Mouse (Mus musculus): ENCODE results near the gene Cd48. TPM values are rescaled to one million over a fixed set of nuclear protein-coding genes. Genes with fewer than 3 reads are reported as not detected.

Cd48 gene
- 5.0 and 5.5 TPM in 2 replicates for polyA plus RNA-seq (2014; fragmentation: Nextera tagmentation; extraction: Ambion mirVana)

GRCm38 (mm10) chr1:171681531-171682299 lies at the start of gene Cd48:
Gene Cd48, plus strand, starts transcription at chr1:171682009.
- H3K4me3 ChIP-seq (ENCODE audit: low read depth, low read length): no peak within 1 kb of the TSS
- no peak within 1 kb of the TSS for H3K27ac ChIP-seq (replicated peaks; ENCODE audit: low read depth, low read length)
- no peaks in the 10 kb centered on the region for H3K27me3 ChIP-seq (replicated peaks; ENCODE audit: control insufficient read depth, insufficient read depth, low read length)
- H3K36me3 ChIP-seq (ENCODE audit: control insufficient read depth, insufficient read depth, low read length): no peaks in the 10 kb centered on the region
- H3K4me2 ChIP-seq (ENCODE audit: low read depth, low read length): no peak within 1 kb of the TSS
- ATAC-seq (ENCODE audit: low read depth) (no peak), DNase-seq (ENCODE audit: low spot score) (no peak)
- 82% methylated on average over 14 of the region's 14 CpGs for WGBS
- H3K9me3 ChIP-seq (ENCODE audit: control insufficient read depth, low read length): no peaks in the 10 kb centered on the region
- no peak within 1 kb of the TSS for H3K9ac ChIP-seq (ENCODE audit: low read depth, low read length)
- H3K4me1 ChIP-seq (ENCODE audit: control insufficient read depth, insufficient read depth, low read length): no peaks in the 10 kb centered on the region

- DNase-seq (ENCODE audit: low spot score): no peak
- H3K4me3 ChIP-seq (ENCODE audit: low read depth, low read length): no peak overlapping the region
Measured at GRCm38 (mm10) chr1:171635696-171636095, 46.1 kb upstream of the Cd48 start.

GRCm38 (mm10) chr1:171637101-171637500 lies 44.7 kb upstream of the Cd48 start:
- H3K27ac ChIP-seq (replicated peaks; ENCODE audit: low read depth, low read length): no peak overlapping the region
- no peaks in the 10 kb centered on the region for H3K36me3 ChIP-seq (ENCODE audit: control insufficient read depth, insufficient read depth, low read length)
- H3K4me1 ChIP-seq (ENCODE audit: control insufficient read depth, insufficient read depth, low read length): no peaks in the 10 kb centered on the region
- no peak for ATAC-seq (ENCODE audit: low read depth)
- H3K9ac ChIP-seq (ENCODE audit: low read depth, low read length): no peak overlapping the region
- no peaks in the 10 kb centered on the region for H3K9me3 ChIP-seq (ENCODE audit: control insufficient read depth, low read length)
- WGBS: 73% methylated on average over 8 of the region's 8 CpGs
- no peaks in the 10 kb centered on the region for H3K27me3 ChIP-seq (replicated peaks; ENCODE audit: control insufficient read depth, insufficient read depth, low read length)
- H3K4me3 ChIP-seq (ENCODE audit: low read depth, low read length): no peak overlapping the region
- H3K4me2 ChIP-seq (ENCODE audit: low read depth, low read length): no peak overlapping the region
- DNase-seq (ENCODE audit: low spot score): no peak

More at GRCm38 (mm10) chr1:171635696-171636095, 46.1 kb upstream of the Cd48 start:
- H3K27me3 ChIP-seq (replicated peaks; ENCODE audit: control insufficient read depth, insufficient read depth, low read length): no peaks in the 10 kb centered on the region
- no peak overlapping the region for H3K9ac ChIP-seq (ENCODE audit: low read depth, low read length)
- ATAC-seq (ENCODE audit: low read depth): no peak
- WGBS: 50% methylated on average over 6 of the region's 6 CpGs
- peaks cover 4% of the 10 kb centered on the region; the same call in 1 of the 2 replicates for H3K4me1 ChIP-seq (ENCODE audit: control insufficient read depth, insufficient read depth, low read length)
- no peak overlapping the region for H3K4me2 ChIP-seq (ENCODE audit: low read depth, low read length)
- H3K9me3 ChIP-seq (ENCODE audit: control insufficient read depth, low read length): no peaks in the 10 kb centered on the region
- no peak overlapping the region for H3K27ac ChIP-seq (replicated peaks; ENCODE audit: low read depth, low read length)
- no peaks in the 10 kb centered on the region for H3K36me3 ChIP-seq (ENCODE audit: control insufficient read depth, insufficient read depth, low read length)

DNA sequence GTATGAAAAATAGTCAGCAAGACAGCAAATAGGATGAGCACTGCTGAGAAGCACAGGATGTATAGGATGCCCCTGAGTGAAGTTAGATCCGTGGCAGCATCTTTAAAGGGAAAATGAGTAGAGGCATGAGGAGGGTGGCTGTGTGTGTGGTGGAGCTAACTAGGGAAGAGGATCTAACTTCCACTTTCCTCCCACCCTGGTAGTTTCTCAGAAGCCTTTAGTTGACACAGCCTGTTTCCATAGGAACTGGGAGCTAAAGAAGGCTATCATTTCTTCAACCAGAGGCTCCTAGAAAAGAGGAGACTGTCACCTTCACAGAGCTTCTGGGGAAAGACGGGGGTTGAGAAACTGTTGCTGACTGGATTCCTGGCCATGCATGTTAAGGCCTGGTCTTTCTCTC lies 43.1 kb upstream of the Cd48 start:
- H3K9me3 ChIP-seq (ENCODE audit: control insufficient read depth, low read length): no peaks in the 10 kb centered on the region
- no peak overlapping the region for H3K4me2 ChIP-seq (ENCODE audit: low read depth, low read length)
- H3K4me1 ChIP-seq (ENCODE audit: control insufficient read depth, insufficient read depth, low read length): no peaks in the 10 kb centered on the region
- DNase-seq (ENCODE audit: low spot score) (no peak), ATAC-seq (ENCODE audit: low read depth) (no peak)
- H3K27ac ChIP-seq (replicated peaks; ENCODE audit: low read depth, low read length): no peak overlapping the region
- no peaks in the 10 kb centered on the region for H3K36me3 ChIP-seq (ENCODE audit: control insufficient read depth, insufficient read depth, low read length)
- WGBS: 75% methylated on average over 2 of the region's 2 CpGs
- no peaks in the 10 kb centered on the region for H3K27me3 ChIP-seq (replicated peaks; ENCODE audit: control insufficient read depth, insufficient read depth, low read length)
- H3K4me3 ChIP-seq (ENCODE audit: low read depth, low read length): no peak overlapping the region
- no peak overlapping the region for H3K9ac ChIP-seq (ENCODE audit: low read depth, low read length)

DNA sequence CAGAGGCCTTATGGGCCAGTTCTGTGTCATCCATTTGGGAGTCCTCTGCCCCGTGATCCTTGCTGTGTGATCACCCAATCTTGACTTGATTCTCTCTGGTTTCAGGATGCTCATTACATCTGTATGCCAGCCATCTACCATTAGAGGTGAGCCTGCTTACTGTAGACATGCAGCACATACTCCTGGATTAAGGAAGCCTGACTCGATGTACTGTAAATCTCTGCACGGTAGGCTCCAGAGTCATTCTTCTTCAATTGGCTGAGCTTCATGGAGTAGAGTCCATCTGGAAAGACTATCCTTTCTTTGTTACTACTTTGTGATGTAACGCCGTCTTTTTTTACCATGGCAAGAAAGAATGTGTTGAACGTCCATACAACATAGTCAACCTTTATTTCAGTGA lies 41.0 kb upstream of the Cd48 start:
- DNase-seq (ENCODE audit: low spot score) (no peak), ATAC-seq (ENCODE audit: low read depth) (no peak)
- Histone ChIP-seq H3K4me3 (ENCODE audit: low read depth, low read length) (no peak overlapping the region), H3K27ac (replicated peaks; ENCODE audit: low read depth, low read length) (no peak overlapping the region), H3K9ac (ENCODE audit: low read depth, low read length) (no peak overlapping the region), H3K36me3 (ENCODE audit: control insufficient read depth, insufficient read depth, low read length) (no peaks in the 10 kb centered on the region), H3K4me1 (ENCODE audit: control insufficient read depth, insufficient read depth, low read length) (no peaks in the 10 kb centered on the region), H3K4me2 (ENCODE audit: low read depth, low read length) (no peak overlapping the region), H3K27me3 (replicated peaks; ENCODE audit: control insufficient read depth, insufficient read depth, low read length) (no peaks in the 10 kb centered on the region), H3K9me3 (ENCODE audit: control insufficient read depth, low read length) (no peaks in the 10 kb centered on the region)
- WGBS: 93% methylated on average over 6 of the region's 6 CpGs

DNA sequence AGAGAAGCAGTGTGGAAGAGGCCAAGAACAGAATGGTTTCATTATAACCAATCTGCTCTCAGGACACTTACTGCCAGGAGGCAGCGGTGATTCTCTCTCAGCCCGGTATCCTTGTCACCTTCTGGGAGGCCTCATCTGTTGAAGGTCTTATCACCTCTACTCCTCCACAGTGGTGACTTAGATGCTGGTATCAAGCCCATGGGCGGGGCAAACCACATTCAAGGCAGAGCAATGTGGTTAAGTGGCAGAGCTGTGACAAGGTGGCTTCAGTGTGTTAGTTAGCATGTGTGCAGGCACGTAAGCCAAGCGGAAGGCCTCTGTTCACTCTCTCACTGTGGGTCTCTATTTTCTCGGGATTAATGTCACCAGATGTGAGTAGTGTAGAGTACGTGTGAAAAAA lies 38.2 kb upstream of the Cd48 start:
- no peak for DNase-seq (ENCODE audit: low spot score)
- 79% methylated on average over 7 of the region's 7 CpGs for WGBS
- Histone ChIP-seq H3K4me1 (ENCODE audit: control insufficient read depth, insufficient read depth, low read length) (no peaks in the 10 kb centered on the region), H3K36me3 (ENCODE audit: control insufficient read depth, insufficient read depth, low read length) (no peaks in the 10 kb centered on the region), H3K4me2 (ENCODE audit: low read depth, low read length) (no peak overlapping the region), H3K4me3 (ENCODE audit: low read depth, low read length) (no peak overlapping the region), H3K9ac (ENCODE audit: low read depth, low read length) (no peak overlapping the region), H3K27ac (replicated peaks; ENCODE audit: low read depth, low read length) (no peak overlapping the region), H3K9me3 (ENCODE audit: control insufficient read depth, low read length) (no peaks in the 10 kb centered on the region), H3K27me3 (replicated peaks; ENCODE audit: control insufficient read depth, insufficient read depth, low read length) (no peaks in the 10 kb centered on the region)
- ATAC-seq (ENCODE audit: low read depth): no peak

- no peak for DNase-seq (ENCODE audit: low spot score)
- H3K9me3 ChIP-seq (ENCODE audit: control insufficient read depth, low read length): no peaks in the 10 kb centered on the region
- no peaks in the 10 kb centered on the region for H3K27me3 ChIP-seq (replicated peaks; ENCODE audit: control insufficient read depth, insufficient read depth, low read length)
- H3K36me3 ChIP-seq (ENCODE audit: control insufficient read depth, insufficient read depth, low read length): no peaks in the 10 kb centered on the region
- H3K9ac ChIP-seq (ENCODE audit: low read depth, low read length): no peak overlapping the region
- 67% methylated on average over 5 of the region's 5 CpGs for WGBS
- no peak for ATAC-seq (ENCODE audit: low read depth)
- H3K4me1 ChIP-seq (ENCODE audit: control insufficient read depth, insufficient read depth, low read length): no peaks in the 10 kb centered on the region
- no peak overlapping the region for H3K27ac ChIP-seq (replicated peaks; ENCODE audit: low read depth, low read length)
- H3K4me3 ChIP-seq (ENCODE audit: low read depth, low read length): no peak overlapping the region
- H3K4me2 ChIP-seq (ENCODE audit: low read depth, low read length): no peak overlapping the region
Measured at GRCm38 (mm10) chr1:171646429-171646940, 35.3 kb upstream of the Cd48 start.

- no peak for DNase-seq (ENCODE audit: low spot score)
- Histone ChIP-seq H3K4me3 (ENCODE audit: low read depth, low read length) (no peak overlapping the region), H3K4me2 (ENCODE audit: low read depth, low read length) (no peak overlapping the region), H3K4me1 (ENCODE audit: control insufficient read depth, insufficient read depth, low read length) (no peaks in the 10 kb centered on the region), H3K36me3 (ENCODE audit: control insufficient read depth, insufficient read depth, low read length) (no peaks in the 10 kb centered on the region), H3K9me3 (ENCODE audit: control insufficient read depth, low read length) (no peaks in the 10 kb centered on the region), H3K27ac (replicated peaks; ENCODE audit: low read depth, low read length) (no peak overlapping the region), H3K9ac (ENCODE audit: low read depth, low read length) (no peak overlapping the region), H3K27me3 (replicated peaks; ENCODE audit: control insufficient read depth, insufficient read depth, low read length) (no peaks in the 10 kb centered on the region)
- 81% methylated on average over 5 of the region's 5 CpGs for whole genome bisulfite sequencing
- no peak for ATAC-seq (ENCODE audit: low read depth)
Measured at GRCm38 (mm10) chr1:171647716-171648115, 34.1 kb upstream of the Cd48 start.

- 76% methylated on average over 8 of the region's 8 CpGs for WGBS
- no peak for DNase-seq (ENCODE audit: low spot score)
- no peak for ATAC-seq (ENCODE audit: low read depth)
- no peak overlapping the region for H3K4me2 ChIP-seq (ENCODE audit: low read depth, low read length)
- no peaks in the 10 kb centered on the region for H3K4me1 ChIP-seq (ENCODE audit: control insufficient read depth, insufficient read depth, low read length)
- H3K36me3 ChIP-seq (ENCODE audit: control insufficient read depth, insufficient read depth, low read length): no peaks in the 10 kb centered on the region
- no peaks in the 10 kb centered on the region for H3K27me3 ChIP-seq (replicated peaks; ENCODE audit: control insufficient read depth, insufficient read depth, low read length)
- H3K9ac ChIP-seq (ENCODE audit: low read depth, low read length): no peak overlapping the region
- no peaks in the 10 kb centered on the region for H3K9me3 ChIP-seq (ENCODE audit: control insufficient read depth, low read length)
- no peak overlapping the region for H3K4me3 ChIP-seq (ENCODE audit: low read depth, low read length)
- H3K27ac ChIP-seq (replicated peaks; ENCODE audit: low read depth, low read length): no peak overlapping the region
Measured at GRCm38 (mm10) chr1:171648840-171649239, 33.0 kb upstream of the Cd48 start.
